Mouse (Mus musculus): ENCODE data around the gene Fam216a. TPM values are rescaled to one million over a fixed set of nuclear protein-coding genes. Genes with fewer than 3 reads are reported as not detected.
"Not testable (repeated sequence)": the region's sequence is repeated elsewhere in the genome, so short reads cannot be mapped to it uniquely, and the experiment has no call there.

Fam216a gene
- polyA plus RNA-seq (2015; fragmentation: Nextera tagmentation; extraction: Ambion mirVana): 91.0 and 92.1 TPM in 2 replicates

GRCm38 (mm10) chr5:122372192-122372769 is at the start of gene Fam216a:
Gene Fam216a, minus strand, starts transcription at chr5:122372364.
- peak; percentile 100 for DNase-seq (ENCODE audit: low spot score)

GRCm38 (mm10) chr5:122421271-122422068 is 49.3 kb upstream of the Fam216a start, which contains the start of gene Anapc7:
Gene Anapc7, plus strand, starts transcription at chr5:122421693.
- no peak for DNase-seq (ENCODE audit: low spot score)

- not testable (repeated sequence) for DNase-seq (ENCODE audit: low spot score)
Measured at GRCm38 (mm10) chr5:122420676-122421075, 48.5 kb upstream of the Fam216a start.

- no peak for DNase-seq (ENCODE audit: low spot score)
Measured at GRCm38 (mm10) chr5:122415465-122415864, 43.3 kb upstream of the Fam216a start.

- DNase-seq (ENCODE audit: low spot score): no peak
Measured at GRCm38 (mm10) chr5:122414351-122414750, 42.2 kb upstream of the Fam216a start.

- DNase-seq (ENCODE audit: low spot score): no peak
Measured at GRCm38 (mm10) chr5:122412826-122413225, 40.7 kb upstream of the Fam216a start.

- DNase-seq (ENCODE audit: low spot score): no peak
Measured at GRCm38 (mm10) chr5:122411892-122412291, 39.7 kb upstream of the Fam216a start.

GRCm38 (mm10) chr5:122409692-122410645 is 37.8 kb upstream of the Fam216a start:
- DNase-seq (ENCODE audit: low spot score): no peak

- DNase-seq (ENCODE audit: low spot score): no peak
Measured at GRCm38 (mm10) chr5:122405537-122405936, 33.4 kb upstream of the Fam216a start.

- no peak for DNase-seq (ENCODE audit: low spot score)
Measured at GRCm38 (mm10) chr5:122403362-122403761, 31.2 kb upstream of the Fam216a start.

GRCm38 (mm10) chr5:122402772-122403171 is 30.6 kb upstream of the Fam216a start:
- no peak for DNase-seq (ENCODE audit: low spot score)

- DNase-seq (ENCODE audit: low spot score): no peak
Measured at GRCm38 (mm10) chr5:122402160-122402559, 30.0 kb upstream of the Fam216a start.

GRCm38 (mm10) chr5:122401303-122401640 is 29.1 kb upstream of the Fam216a start:
- DNase-seq (ENCODE audit: low spot score): peak; percentile 68

GRCm38 (mm10) chr5:122400628-122401302 is 28.6 kb upstream of the Fam216a start:
- DNase-seq (ENCODE audit: low spot score): no peak

- no peak for DNase-seq (ENCODE audit: low spot score)
Measured at GRCm38 (mm10) chr5:122399871-122400270, 27.7 kb upstream of the Fam216a start.

GRCm38 (mm10) chr5:122397495-122397894 is 25.3 kb upstream of the Fam216a start:
- DNase-seq (ENCODE audit: low spot score): no peak

GRCm38 (mm10) chr5:122396791-122397190 is 24.6 kb upstream of the Fam216a start:
- no peak for DNase-seq (ENCODE audit: low spot score)

- peak; percentile 81 for DNase-seq (ENCODE audit: low spot score)
Measured at GRCm38 (mm10) chr5:122393887-122394286, 21.7 kb upstream of the Fam216a start.

GRCm38 (mm10) chr5:122392227-122393004 is 20.3 kb upstream of the Fam216a start:
- peak; percentile 26 for DNase-seq (ENCODE audit: low spot score)

- DNase-seq (ENCODE audit: low spot score): peak; percentile 95
Measured at GRCm38 (mm10) chr5:122391786-122392180, 19.6 kb upstream of the Fam216a start, which contains the start of gene Arpc3. Gene Arpc3, plus strand, starts transcription at chr5:122391878.
